Mouse (Mus musculus): ENCODE measurements around the gene Zdhhc5. TPM values are rescaled to one million over a fixed set of nuclear protein-coding genes. Genes with fewer than 3 reads are reported as not detected.
"Not testable (repeated sequence)": the region's sequence is repeated elsewhere in the genome, so short reads cannot be mapped to it uniquely, and the experiment has no call there.

Gene Zdhhc5
- polyA plus RNA-seq, 1 experiment from 2014 or later, result 32.0 TPM

DNA sequence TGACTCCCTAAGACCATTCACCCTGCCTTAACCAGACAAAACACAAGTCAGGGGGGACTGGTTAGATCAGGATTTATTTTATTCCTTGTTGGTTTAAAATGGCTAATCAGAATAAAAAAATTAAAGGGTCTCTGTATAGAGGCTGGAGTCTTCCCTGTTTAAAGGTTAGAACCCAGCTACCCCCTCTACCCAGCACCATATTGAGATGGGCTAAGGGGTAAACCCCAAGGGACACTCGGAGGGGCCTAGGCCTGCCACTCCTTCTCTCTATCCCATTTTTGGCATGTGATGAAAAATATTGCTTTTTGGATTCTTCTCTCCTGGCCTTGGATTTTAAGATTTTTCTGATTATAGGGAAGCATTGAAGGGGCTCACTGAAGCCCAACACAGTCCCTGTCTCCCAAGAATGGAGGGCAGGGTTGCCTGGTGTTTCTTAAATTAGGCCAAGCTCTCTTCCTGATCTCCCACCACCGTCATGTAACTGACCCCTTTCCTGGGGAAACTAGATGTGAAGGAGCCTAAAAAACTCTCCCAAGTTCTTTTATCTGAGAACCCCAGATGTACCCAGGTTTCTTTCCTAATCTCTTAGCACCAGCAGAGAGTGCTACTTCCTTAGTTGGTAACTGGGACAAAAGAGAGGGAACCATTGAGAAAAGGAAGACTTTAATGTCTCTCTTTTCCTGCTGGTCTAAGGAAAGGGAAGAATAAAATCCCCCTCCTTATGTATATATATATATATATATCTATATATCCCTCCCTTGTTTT lies 26.7 kb downstream of the Zdhhc5 start:
- H3K4me1 ChIP-seq (replicated peaks), result no peaks in the 10 kb centered on the region
- H3K4me2 ChIP-seq, result no peak overlapping the region
- no peak overlapping the region for H3K27ac ChIP-seq
- H3K4me3 ChIP-seq (replicated peaks), result no peak overlapping the region
- peaks cover 89% of the 10 kb centered on the region for H3K36me3 ChIP-seq
- no peaks in the 10 kb centered on the region for H3K27me3 ChIP-seq
- 79% methylated on average over 2 of the region's 2 CpGs for WGBS
- H3K9me3 ChIP-seq, result 0 out of 2 replicates have a peak, but pooled peaks cover 5% of the 10 kb centered on the region
- no peak overlapping the region for H3K9ac ChIP-seq (replicated peaks)
- no peak for ATAC-seq (ENCODE audit: insufficient number of reproducible peaks, insufficient read depth, low FRiP score, low TSS enrichment, low read depth)

DNA sequence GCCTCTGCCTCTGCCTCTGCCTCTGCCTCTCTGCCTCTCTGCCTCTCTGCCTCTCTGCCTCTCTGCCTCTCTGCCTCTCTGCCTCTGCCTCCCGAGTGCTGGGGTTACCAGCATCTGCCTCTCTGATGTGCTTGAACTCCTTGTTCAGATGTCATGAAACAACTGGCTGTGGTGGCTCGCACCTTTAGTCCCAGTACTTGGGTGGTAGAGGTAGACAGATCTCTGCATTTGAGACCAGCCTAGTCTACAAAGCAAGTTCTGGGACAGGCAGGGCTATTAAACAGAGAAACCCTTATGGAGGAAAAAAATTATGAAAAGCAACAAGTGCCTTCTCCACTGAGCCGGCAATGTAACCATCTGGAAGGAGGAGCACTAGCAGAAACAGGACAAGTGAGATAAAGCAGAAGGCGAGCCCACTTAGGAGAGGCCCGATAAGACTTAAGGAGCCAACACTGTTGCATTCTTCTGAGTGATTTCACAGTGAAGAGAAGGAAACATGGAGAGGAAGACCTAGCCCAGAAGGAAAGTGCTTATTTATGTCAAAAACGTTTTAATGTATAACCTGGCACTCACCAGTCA lies 32.3 kb downstream of the Zdhhc5 start:
- Histone ChIP-seq H3K27me3 (no peaks in the 10 kb centered on the region), H3K9me3 (0 out of 2 replicates have a peak, but pooled peaks cover 5% of the 10 kb centered on the region), H3K27ac (no peak overlapping the region), H3K36me3 (peaks cover 57% of the 10 kb centered on the region), H3K4me1 (replicated peaks) (peaks cover 9% of the 10 kb centered on the region), H3K9ac (replicated peaks) (no peak overlapping the region), H3K4me2 (no peak overlapping the region), H3K4me3 (replicated peaks) (no peak overlapping the region)
- WGBS, result 79% methylated on average over 6 of the region's 6 CpGs
- ATAC-seq (ENCODE audit: insufficient number of reproducible peaks, insufficient read depth, low FRiP score, low TSS enrichment, low read depth), result no peak

DNA sequence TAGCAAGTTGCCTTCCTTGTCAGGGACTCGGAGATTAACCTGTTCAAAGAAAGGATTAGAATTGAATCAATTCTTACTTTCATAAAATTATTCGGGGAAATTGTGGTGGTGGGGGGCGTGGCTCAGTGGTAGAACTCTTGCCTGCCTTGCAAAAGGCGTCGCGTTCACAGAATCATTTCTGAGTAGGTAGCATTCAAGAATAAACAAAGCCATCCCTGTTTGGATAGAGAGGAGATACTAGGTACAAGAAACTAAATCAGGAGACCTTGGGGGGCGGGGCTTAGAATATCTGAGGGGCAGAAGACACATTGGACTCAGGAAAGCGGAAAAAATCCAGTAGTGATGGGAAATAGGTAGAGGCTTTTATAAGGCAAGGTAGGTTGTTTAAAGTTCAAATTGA lies 36.0 kb downstream of the Zdhhc5 start, which contains the start of gene Tmx2:
Gene Tmx2, minus strand, starts transcription at position 125 of the 400 bp plus-strand sequence.
- Histone ChIP-seq H3K9me3 (no peaks in the 10 kb centered on the region), H3K4me1 (replicated peaks) (peaks cover 14% of the 10 kb centered on the region), H3K27me3 (no peaks in the 10 kb centered on the region), H3K27ac (peak within 1 kb of the TSS; percentile 57; the same call in 1 of the 2 replicates), H3K4me2 (peak within 1 kb of the TSS; percentile 85), H3K4me3 (replicated peaks) (peak within 1 kb of the TSS; percentile 79), H3K36me3 (peaks cover 44% of the 10 kb centered on the region), H3K9ac (replicated peaks) (peak within 1 kb of the TSS; percentile 66)
- 17% methylated on average over 8 of the region's 8 CpGs for WGBS
- no peak for ATAC-seq (ENCODE audit: insufficient number of reproducible peaks, insufficient read depth, low FRiP score, low TSS enrichment, low read depth)

DNA sequence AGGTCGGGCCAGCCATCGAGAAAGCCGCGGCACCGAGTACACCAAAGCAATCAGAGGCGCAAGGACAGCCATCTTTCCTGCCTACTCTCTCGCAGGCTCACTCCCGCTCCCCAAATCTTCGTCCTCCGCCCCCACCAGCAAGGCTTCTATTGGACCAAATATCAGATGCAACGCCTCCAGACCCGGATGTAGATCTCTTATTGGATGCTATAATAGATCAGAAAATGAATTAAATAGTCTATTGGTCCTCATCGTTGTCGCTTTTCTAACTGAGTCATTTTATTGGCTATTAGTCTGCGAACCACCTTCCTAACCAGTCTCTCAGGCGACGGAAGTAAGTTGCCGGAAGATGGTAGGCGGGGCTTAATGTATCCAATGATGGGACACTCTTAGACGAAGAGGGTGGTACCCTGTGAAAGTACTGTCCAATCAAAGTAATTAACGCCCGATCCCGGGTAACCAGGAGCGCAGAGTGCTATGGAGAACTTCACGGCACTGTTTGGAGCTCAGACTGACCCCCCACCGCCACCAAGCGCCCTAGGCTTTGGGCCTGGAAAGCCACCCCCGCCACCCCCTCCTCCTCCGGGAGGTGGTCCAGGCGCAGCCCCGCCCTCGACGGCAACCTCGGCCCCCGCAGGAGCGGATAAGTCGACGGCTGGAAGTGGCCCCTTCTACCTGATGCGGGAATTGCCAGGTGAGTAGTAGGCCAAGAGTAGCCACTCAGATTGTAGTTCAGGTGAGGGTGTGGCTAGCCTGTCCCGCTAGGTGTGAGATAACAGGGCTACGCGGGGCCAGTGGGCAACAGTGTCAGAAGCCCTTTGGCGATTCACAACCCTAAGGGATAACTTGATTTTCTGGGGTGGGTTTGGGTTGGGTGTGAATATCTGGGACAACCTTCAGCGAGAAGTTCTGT lies 36.8 kb downstream of the Zdhhc5 start, which contains the start of the genes Gm28635 and Med19:
Gene Gm28635, minus strand, starts transcription at position 74 of the 913 bp plus-strand sequence.
Gene Med19, plus strand, starts transcription at position 435 of the 913 bp plus-strand sequence.
- H3K27ac ChIP-seq, result peak within 1 kb of the TSS; percentile 57
- peaks cover 14% of the 10 kb centered on the region for H3K4me1 ChIP-seq (replicated peaks)
- H3K9ac ChIP-seq (replicated peaks), result peak within 1 kb of the TSS; percentile 66
- H3K4me2 ChIP-seq, result peak within 1 kb of the TSS; percentile 85
- H3K27me3 ChIP-seq, result no peaks in the 10 kb centered on the region
- peak; percentile 100 for ATAC-seq (ENCODE audit: insufficient number of reproducible peaks, insufficient read depth, low FRiP score, low TSS enrichment, low read depth)
- H3K36me3 ChIP-seq, result peaks cover 48% of the 10 kb centered on the region
- under 1% methylated on average over 44 of the region's 44 CpGs for WGBS
- H3K4me3 ChIP-seq (replicated peaks), result peak within 1 kb of the TSS; percentile 79
- no peaks in the 10 kb centered on the region for H3K9me3 ChIP-seq

DNA sequence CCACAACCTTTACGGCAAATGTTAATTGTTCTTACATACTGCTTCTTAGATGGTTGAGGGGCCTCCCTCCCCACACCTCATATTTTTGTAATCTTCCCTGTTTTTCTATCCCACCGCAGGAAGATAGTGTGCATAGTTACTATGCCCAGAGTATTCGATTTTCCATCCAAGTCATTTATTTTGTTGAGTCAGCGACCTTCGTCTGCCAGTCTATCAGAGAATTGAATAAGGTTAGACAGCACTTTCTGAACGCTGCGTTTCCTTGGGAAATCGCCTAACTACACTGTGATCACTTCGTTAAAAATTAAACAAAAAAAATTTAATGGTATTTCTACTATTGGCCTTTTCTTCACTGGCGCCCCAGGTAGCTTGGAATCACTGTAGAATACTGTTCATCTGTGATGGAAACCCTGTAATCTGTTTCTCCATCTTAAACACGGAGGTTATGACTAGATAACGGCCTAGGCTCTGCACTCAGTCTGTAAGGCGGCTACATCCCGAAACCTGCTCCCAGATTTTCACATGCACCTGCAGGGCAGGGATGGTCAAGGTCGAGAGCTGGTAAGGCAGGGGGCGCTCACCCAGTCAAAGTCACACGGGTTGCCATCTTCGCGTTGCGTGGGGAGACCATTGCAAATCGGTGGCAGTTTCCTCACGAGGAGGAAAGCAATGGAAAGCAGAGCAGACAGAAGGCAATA lies 37.6 kb downstream of the Zdhhc5 start:
- H3K9ac ChIP-seq (replicated peaks), result peak overlapping the region; percentile 58
- H3K27ac ChIP-seq, result peak overlapping the region; percentile 53; the same call in 1 of the 2 replicates
- ATAC-seq (ENCODE audit: insufficient number of reproducible peaks, insufficient read depth, low FRiP score, low TSS enrichment, low read depth), result peak; percentile 58
- 10% methylated on average over 22 of the region's 22 CpGs for WGBS
- no peaks in the 10 kb centered on the region for H3K27me3 ChIP-seq
- peaks cover 14% of the 10 kb centered on the region for H3K4me1 ChIP-seq (replicated peaks)
- peak overlapping the region; percentile 79 for H3K4me3 ChIP-seq (replicated peaks)
- H3K9me3 ChIP-seq, result no peaks in the 10 kb centered on the region
- H3K36me3 ChIP-seq, result peaks cover 51% of the 10 kb centered on the region
- H3K4me2 ChIP-seq, result peak overlapping the region; percentile 76

DNA sequence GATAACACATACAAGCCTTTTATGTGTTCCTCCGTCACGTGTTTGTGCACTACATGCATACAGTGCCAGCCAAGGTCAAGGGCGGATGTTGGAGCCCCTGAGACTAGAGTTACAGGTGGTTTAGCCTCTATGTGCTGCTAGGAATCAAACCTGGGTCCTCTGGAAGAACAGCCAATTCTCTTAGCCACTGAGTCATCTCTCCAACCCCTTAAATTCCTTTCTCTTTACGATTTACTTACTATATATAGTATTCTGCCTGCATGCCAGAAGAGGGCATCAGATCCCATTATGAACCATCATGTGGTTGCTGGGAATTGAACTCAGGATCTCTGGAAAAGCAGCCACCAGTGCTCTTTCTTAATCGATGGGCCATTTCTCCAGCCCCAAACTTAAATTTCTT lies 43.4 kb downstream of the Zdhhc5 start:
- 80% methylated on average over 4 of the region's 5 CpGs for WGBS
- not testable (repeated sequence) for H3K4me1 ChIP-seq (replicated peaks); ATAC-seq (ENCODE audit: insufficient number of reproducible peaks, insufficient read depth, low FRiP score, low TSS enrichment, low read depth); H3K9me3 ChIP-seq; H3K27me3 ChIP-seq; H3K27ac ChIP-seq; H3K9ac ChIP-seq (replicated peaks)
- H3K4me2 ChIP-seq, result peak overlapping the region; percentile 67
- H3K4me3 ChIP-seq (replicated peaks), result peak overlapping the region; percentile 84; the same call in 1 of the 2 replicates
- peaks cover 61% of the 10 kb centered on the region for H3K36me3 ChIP-seq

DNA sequence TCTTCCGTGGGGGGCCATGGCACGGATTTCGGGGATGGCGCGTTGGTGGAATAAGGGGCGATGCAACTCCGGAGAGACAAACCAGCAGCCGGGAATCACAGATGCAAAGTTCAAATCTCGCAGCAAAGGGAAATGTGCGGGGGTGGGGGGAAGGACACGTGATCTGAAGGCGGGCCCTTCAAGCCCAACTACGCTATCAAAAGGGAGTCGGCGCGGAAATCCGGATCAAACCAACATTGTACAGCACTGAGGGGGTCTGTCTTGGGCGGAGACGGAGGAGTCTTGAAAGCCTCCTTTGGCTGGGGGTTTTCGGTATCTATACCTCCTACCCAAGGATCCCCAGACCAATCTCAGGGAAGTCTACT lies 44.4 kb downstream of the Zdhhc5 start, which contains the start of gene Selenoh:
Gene Selenoh, minus strand, starts transcription at position 202 of the 365 bp plus-strand sequence.
- Histone ChIP-seq H3K4me3 (replicated peaks) (peak within 1 kb of the TSS; percentile 84), H3K27ac (peak within 1 kb of the TSS; percentile 97), H3K36me3 (peaks cover 53% of the 10 kb centered on the region), H3K4me2 (peak within 1 kb of the TSS; percentile 67), H3K4me1 (replicated peaks) (peaks cover 8% of the 10 kb centered on the region; the same call in 1 of the 2 replicates), H3K9me3 (no peaks in the 10 kb centered on the region), H3K27me3 (no peaks in the 10 kb centered on the region), H3K9ac (replicated peaks) (peak within 1 kb of the TSS; percentile 91)
- WGBS, result 0% methylated on average over 20 of the region's 20 CpGs
- ATAC-seq (ENCODE audit: insufficient number of reproducible peaks, insufficient read depth, low FRiP score, low TSS enrichment, low read depth), result peak; percentile 95

DNA sequence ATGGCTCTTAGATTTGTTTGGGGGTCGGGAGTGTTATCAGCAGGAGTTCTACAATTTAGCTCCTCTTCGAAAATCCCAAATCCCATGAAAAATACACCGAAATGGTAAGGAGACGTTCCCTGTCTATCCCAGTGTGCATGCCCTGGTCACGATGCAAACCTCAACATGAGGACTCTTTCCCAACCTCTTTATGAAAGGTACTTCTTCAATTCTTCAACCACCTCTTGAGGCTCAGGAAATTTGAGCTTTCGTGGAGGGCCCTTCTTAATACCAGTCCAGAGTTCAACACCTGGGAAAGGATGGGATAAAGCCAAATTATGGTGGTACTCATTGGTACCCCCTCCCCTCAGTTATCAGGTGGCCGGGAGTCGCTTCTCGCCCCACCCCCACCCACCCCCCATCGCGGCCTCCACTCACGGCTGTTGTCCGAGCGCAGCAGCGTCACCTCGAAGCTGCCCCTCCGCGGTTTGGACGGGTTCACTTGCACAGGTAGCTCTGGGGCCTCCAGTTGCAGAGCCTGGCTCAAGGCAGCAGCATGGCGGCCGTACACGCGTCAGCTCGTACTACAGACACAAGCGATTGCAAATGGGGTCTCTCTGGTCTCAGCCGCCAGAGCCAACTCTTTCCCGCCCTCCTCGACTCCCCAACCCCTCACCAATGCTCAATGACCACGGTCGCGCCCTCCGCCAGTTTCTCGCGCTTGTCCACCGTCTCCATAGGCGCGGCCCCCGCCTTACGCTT lies 45.0 kb downstream of the Zdhhc5 start:
- H3K27ac ChIP-seq, result peak overlapping the region; percentile 97
- peak; percentile 69 for ATAC-seq (ENCODE audit: insufficient number of reproducible peaks, insufficient read depth, low FRiP score, low TSS enrichment, low read depth)
- H3K4me1 ChIP-seq (replicated peaks), result peaks cover 8% of the 10 kb centered on the region; the same call in 1 of the 2 replicates
- H3K9ac ChIP-seq (replicated peaks), result peak overlapping the region; percentile 91
- WGBS, result 2% methylated on average over 39 of the region's 39 CpGs
- H3K27me3 ChIP-seq, result no peaks in the 10 kb centered on the region
- H3K9me3 ChIP-seq, result no peaks in the 10 kb centered on the region
- H3K4me2 ChIP-seq, result peak overlapping the region; percentile 67
- peaks cover 47% of the 10 kb centered on the region for H3K36me3 ChIP-seq
- peak overlapping the region; percentile 84 for H3K4me3 ChIP-seq (replicated peaks)

DNA sequence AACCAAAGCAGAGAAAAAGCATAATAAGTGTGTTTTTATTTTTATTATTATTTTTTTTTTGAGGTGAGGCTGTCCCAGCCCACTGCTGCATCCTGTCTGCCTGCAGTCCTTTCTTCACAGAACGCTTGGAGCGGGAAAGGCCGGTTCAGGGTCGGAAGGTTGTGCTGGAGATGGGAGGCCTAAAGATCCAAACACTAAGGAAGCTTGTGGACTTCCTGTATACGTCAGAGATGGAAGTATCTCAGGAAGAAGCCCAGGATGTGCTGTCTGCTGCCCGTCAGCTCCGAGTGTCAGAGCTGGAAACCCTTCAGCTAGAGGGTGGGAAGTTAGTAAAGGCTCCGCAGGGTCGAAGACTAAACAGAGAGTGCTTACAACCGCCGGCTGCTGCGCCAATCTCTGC lies 48.9 kb downstream of the Zdhhc5 start:
- no peaks in the 10 kb centered on the region for H3K9me3 ChIP-seq
- no peak overlapping the region for H3K4me3 ChIP-seq (replicated peaks)
- peaks cover 23% of the 10 kb centered on the region for H3K36me3 ChIP-seq
- ATAC-seq (ENCODE audit: insufficient number of reproducible peaks, insufficient read depth, low FRiP score, low TSS enrichment, low read depth), result no peak
- no peak overlapping the region for H3K9ac ChIP-seq (replicated peaks)
- no peaks in the 10 kb centered on the region for H3K27me3 ChIP-seq
- peaks cover 8% of the 10 kb centered on the region; the same call in 1 of the 2 replicates for H3K4me1 ChIP-seq (replicated peaks)
- H3K4me2 ChIP-seq, result no peak overlapping the region
- H3K27ac ChIP-seq, result peak overlapping the region; percentile 23; the same call in 1 of the 2 replicates
- WGBS, result 67% methylated on average over 12 of the region's 12 CpGs

DNA sequence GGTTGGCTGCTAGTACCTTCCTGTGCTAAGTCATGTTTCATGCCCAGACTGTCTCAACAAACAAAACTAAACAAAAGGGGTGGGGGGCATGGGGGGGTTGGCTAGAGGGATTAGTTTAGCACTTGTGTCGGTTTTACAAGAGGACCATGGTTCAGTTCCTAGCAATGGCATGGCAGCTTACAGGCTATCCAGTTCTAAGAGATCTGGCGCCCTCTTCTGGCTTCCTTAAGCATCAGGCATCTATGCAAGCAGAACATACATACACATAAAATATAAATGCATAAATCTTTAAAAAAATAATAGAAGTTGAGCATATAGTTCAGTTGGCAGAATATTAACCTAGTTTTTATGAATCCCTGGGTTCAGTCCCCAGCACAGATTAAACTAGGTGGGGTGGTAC lies 52.1 kb downstream of the Zdhhc5 start:
- ATAC-seq (ENCODE audit: insufficient number of reproducible peaks, insufficient read depth, low FRiP score, low TSS enrichment, low read depth), result no peak
- H3K4me1 ChIP-seq (replicated peaks), result no peaks in the 10 kb centered on the region
- WGBS, result 33% methylated on average over 2 of the region's 2 CpGs
- peaks cover 7% of the 10 kb centered on the region; the same call in 1 of the 2 replicates for H3K36me3 ChIP-seq
- H3K4me2 ChIP-seq, result no peak overlapping the region
- no peak overlapping the region for H3K9ac ChIP-seq (replicated peaks)
- no peaks in the 10 kb centered on the region for H3K9me3 ChIP-seq
- no peak overlapping the region for H3K4me3 ChIP-seq (replicated peaks)
- no peaks in the 10 kb centered on the region for H3K27me3 ChIP-seq
- no peak overlapping the region for H3K27ac ChIP-seq
